8 mouse cellular contexts compared by ENCODE assay signal in genomic region chr19:25445054-25445453, GRCm38 (mm10).
DNase-seq lines count a peak whose midpoint lies in the region; ATAC-seq lines count a peak whose summit lies in the region.

No protein-coding gene starts in this region.

- WGBS in kidney, embryonic 14.5 days, result 26% methylated on average over 7 of the region's 7 CpGs

- no peak overlapping the region for H3K4me2 ChIP-seq in kidney, embryonic 14.5 days (replicated peaks; ENCODE audit: low read depth, low read length)

- ATAC-seq in kidney, embryonic 14.5 days (ENCODE audit: low FRiP score, low TSS enrichment), result no peak
- ATAC-seq in hematopoietic stem cell, adult 5-6 weeks (replicated peaks in 1 of 2; ENCODE audit: insufficient read depth in 1 of 2, low FRiP score in 2 of 2, low TSS enrichment in 1 of 2, low read depth in 1 of 2, poor library complexity in 2 of 2, severe bottlenecking in 2 of 2), result peak; percentile 42 to 55; a peak in 2 of 4 replicates

- no peaks in the 10 kb centered on the region for H3K36me3 ChIP-seq in kidney, embryonic 14.5 days (ENCODE audit: control insufficient read depth, insufficient read depth, low read length)

- peak; percentile 76 for DNase-seq in kidney, adult 18-20 months
- DNase-seq in adrenal gland, adult 18-20 months (ENCODE audit: low spot score in 2 of 2), result peak; percentile 55 to 68
- peak; percentile 84 for DNase-seq in embryo, embryonic 11 days
- DNase-seq in left cerebral cortex, postnatal 36 days (ENCODE audit: low spot score in 2 of 2), result peak; percentile 24 to 65
- DNase-seq in ovary, postnatal 10 days (ENCODE audit: low spot score), result peak; percentile 30
- peak; percentile 28 to 41 for DNase-seq in thymus, postnatal 36 days

- no peaks in the 10 kb centered on the region for H3K9me3 ChIP-seq in kidney, embryonic 14.5 days (ENCODE audit: control insufficient read depth, low read length)

- H3K9ac ChIP-seq in kidney, embryonic 14.5 days (ENCODE audit: low read depth, low read length), result no peak overlapping the region

- H3K4me1 ChIP-seq in kidney, embryonic 14.5 days (ENCODE audit: control insufficient read depth, insufficient read depth, low read length), result no peaks in the 10 kb centered on the region

- H3K27ac ChIP-seq in kidney, embryonic 14.5 days (ENCODE audit: low read depth, low read length), result no peak overlapping the region

- no peak overlapping the region for H3K4me3 ChIP-seq in kidney, embryonic 14.5 days (ENCODE audit: low read length)

- intact Hi-C loops in left cerebral cortex, postnatal 36 days (cut with DNase I), result loop anchor here (1.0 to 10.0 kb wide), 2 partner anchors 104 to 340 kb away; no protein-coding TSS in a partner anchor

- H3K27me3 ChIP-seq in kidney, embryonic 14.5 days (ENCODE audit: control insufficient read depth, insufficient read depth, low read length), result no peaks in the 10 kb centered on the region

Comparison
In these comparisons a context has a peak if more than half of its experiments do, and no peak if none do; other contexts are left out.
1. DNase-seq: peak in every context shown above with its lines; median percentile 84 in embryo, embryonic 11 days; 76 in kidney, adult 18-20 months; 62 in adrenal gland, adult 18-20 months; 44 in left cerebral cortex, postnatal 36 days; 34 in thymus, postnatal 36 days; 30 in ovary, postnatal 10 days.